Mouse (Mus musculus) layer of hippocampus, postnatal 25 days (tissue): ENCODE results near the gene Slc7a8. TPM values are rescaled to one million over a fixed set of nuclear protein-coding genes. Genes with fewer than 3 reads are reported as not detected.

Experiments used
- DNase-seq, 2 experiments: peaks; one replicate each; pipeline ENCODE4 v3.0.0; 2022; ENCODE audit warnings: mixed read lengths in 2 of 2, low spot score in 1 of 2; ENCODE audit errors: extremely low spot score in 1 of 2
- total RNA-seq, 2 experiments: library from RNA; stranded (reverse); gene quantifications; 2 replicates each; pipeline ENCODE4 v1.2.3; 2021

Gene Slc7a8
- total RNA-seq, 2 experiments from 2014 or later = 54.3 to 61.2 TPM

- DNase-seq = no peak
These were observed 39.4 kb downstream of the Slc7a8 start for GRCm38 (mm10) chr14:54742375-54742774.

DNA sequence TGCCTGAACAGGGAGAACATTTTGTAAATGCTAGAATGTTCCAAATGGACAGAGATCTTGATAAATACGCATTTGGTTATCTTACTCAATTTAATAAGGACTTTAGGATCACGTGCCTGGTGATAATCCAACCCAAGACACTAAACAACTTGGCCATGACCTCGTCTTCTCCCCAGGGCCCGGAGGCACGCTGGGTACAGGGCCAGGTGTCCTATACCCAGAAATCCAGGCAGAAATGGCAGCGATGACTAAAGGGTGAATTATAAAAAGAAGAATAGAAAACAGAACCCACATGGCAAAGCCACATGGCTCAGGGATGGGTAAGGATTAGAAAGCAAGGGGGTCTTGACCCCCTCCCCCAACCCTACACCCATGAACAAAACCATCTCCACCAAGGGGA lies 40.0 kb downstream of the Slc7a8 start:
- no peak for DNase-seq

- no peak for DNase-seq
These were observed 44.1 kb downstream of the Slc7a8 start for GRCm38 (mm10) chr14:54737634-54738033.

DNA sequence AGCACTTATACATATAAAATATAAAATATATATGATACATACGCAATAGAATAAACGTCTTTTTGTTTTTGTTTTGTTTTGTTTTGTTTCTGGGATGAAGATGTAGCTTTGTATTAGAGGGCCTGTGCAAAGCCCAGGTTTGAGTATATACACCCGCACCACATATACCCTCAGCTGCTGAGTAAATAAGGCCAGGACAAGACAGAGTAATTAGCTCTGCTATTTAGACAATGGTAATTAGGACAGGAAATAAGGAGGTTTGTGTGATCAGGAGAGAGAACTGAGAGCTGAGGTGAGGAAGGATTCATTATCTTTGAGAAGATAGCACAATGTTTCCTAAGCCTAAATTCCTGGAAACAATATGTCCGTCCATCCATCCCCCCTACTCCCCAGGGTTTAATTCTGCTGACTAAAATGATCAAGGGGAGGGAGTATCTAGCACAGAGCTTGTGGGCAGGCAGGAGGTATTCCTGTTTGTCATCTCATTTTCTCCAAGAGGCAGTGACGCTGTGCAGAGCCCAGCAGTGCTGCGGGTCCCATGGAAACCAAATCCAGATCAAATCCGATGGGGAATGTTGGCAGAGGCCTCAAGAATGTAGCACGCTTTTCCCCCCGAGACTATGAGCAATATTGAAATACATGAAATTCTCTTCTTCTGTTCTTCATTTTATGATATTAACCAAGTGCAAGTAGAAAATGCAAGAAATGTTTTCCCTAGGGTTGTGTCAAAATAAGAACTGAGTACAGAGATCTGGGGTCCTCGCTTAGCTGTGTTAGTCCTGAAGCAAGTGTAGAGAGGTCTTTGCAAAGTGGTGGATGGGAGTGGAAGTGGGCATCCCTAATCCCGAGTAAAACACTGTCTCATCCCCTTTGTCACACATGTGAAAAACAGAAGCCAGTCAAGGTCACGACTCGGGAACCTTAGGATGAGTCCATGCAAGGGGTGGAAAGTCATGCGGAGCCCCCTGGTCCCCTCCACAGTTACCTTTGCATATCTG lies 44.9 kb downstream of the Slc7a8 start:
- no peak for DNase-seq

GRCm38 (mm10) chr14:54735221-54735620 lies 46.5 kb downstream of the Slc7a8 start:
- no peak for DNase-seq

DNA sequence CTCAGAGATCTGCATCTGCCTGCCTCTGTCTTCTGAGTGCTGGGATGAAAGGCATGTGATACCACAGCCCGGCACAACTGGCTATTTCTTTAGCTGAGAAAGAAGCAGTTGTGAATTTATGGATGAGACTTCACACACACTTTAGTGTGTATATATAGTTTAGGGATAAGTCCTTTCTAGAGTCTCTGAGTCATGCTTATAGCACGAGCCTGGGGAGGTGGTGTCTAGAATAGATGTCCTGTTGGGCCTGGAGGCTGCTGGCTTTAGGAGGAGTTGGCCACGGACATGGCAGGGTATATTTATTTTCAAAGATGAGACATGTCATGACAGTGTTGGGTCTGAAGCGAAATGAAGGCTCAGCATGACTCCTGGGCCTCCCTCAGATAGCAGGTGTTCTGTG lies 47.7 kb downstream of the Slc7a8 start:
- DNase-seq = no peak

DNA sequence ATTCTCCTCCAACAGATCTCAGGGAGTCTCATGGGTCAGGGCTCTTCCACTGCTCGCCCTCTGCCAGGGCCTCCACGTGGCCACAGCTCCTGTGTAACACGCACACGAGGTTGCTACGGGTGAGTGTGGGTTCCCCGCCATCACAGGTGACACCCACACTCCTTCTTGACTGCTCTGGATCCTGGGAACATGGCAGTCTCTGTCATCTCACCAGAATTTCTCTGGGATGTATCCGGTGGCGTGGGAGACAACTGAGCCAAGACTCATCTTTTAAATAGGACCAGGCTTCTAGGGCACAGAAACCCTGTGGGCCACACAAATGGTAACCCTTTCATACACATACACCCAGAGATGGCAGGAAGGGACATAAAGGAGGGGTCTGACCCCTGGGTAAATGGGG lies 49.5 kb downstream of the Slc7a8 start:
- no peak for DNase-seq

DNA sequence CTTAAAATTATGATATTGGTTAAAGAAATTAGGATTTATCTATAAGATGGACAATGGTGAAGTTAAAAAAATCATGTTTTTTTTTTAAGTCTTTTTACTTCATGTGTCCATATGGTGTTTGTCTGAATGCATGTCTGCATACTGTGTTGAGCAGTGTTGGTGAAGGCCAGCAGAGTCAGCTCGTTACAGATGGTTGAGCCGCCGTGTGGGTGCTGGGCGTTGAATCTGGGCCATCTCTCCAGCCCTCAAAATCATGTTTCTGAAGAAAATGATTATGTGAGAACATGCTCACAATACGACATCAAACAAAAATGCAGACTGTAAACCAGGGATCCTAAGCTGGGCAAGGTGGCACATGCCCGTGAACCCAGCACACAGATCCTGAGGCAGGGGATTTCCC lies 51.4 kb downstream of the Slc7a8 start:
- no peak for DNase-seq

DNA sequence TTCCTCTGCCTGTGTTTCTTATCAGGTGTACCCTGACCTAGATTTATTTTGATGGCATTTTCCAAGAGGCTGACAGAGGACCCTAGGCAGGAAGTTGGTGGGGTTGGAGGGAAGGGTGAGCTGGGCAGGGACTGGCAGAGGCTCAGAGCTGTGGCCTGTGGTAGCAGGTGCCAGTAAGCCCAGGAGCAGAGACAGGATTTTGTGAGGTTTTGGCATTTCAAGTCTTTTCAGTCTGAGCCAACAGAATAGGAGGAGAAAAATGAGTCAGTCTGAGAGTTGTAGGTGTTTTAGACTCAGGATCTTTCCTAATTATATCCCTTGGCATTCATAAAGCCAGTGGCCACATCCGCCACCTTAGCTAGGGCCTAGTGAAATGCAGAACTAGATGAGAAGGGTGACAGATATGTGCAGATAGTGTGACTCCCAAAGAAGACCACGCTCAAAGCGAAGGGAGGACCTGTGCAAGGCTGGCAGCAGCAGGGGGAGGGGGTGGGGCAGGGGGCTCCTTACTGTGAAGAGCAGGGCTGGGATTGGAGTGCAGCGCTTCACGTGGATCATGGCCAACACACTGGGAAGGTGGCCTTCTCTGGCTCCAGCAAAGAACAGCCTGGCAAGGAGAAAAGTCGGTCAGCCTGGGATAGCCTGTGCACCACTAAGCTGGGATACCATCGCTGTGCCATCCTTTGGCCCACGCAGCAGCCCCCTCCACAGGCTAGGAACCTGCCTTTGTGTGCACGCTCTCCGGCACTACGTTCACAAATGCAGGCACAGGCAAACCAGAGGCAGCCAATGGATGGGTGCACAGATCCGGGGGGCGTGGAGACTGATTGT lies 52.7 kb downstream of the Slc7a8 start:
- DNase-seq = no peak

DNA sequence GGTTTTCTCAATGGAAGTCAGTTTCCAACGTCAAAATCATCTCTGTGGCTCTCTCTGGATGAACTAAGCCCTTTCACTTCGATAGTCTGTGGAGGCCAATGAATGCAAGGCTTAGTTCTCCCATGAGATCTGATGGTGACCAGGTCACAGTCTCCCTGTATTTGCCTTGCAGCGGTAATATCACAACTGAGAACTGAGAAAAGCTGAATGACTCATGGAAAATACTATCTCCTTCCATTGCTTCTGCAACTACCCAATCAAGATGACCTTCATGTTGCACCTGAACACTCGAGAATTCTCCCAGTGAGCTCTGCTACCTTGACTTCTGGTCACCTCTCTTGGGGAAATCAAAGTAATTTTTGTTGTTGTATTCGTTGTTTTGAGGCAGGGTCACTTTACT lies 54.2 kb downstream of the Slc7a8 start:
- DNase-seq = no peak

DNA sequence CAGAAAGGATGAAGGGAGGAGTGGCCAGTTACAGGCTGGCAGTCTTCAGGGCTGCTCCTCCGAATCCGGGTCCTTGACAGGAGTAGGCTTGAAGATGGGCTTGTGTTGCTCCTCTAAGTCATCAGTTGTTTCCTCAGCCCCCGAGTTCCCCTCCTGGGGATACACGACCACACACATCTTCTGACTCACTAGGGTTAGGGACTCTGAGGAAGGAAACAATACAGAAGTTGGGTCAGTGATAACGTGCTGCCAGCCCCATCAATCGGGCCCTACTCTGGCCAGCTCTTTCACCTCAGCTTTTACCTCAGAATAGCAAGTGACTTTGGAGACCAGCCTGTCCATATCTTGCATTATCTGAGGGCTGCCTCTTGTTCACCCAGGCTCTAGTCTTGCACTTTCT lies 57.7 kb downstream of the Slc7a8 start:
- DNase-seq = no peak

- no peak for DNase-seq
These were observed 60.0 kb downstream of the Slc7a8 start for GRCm38 (mm10) chr14:54721711-54722110.

DNA sequence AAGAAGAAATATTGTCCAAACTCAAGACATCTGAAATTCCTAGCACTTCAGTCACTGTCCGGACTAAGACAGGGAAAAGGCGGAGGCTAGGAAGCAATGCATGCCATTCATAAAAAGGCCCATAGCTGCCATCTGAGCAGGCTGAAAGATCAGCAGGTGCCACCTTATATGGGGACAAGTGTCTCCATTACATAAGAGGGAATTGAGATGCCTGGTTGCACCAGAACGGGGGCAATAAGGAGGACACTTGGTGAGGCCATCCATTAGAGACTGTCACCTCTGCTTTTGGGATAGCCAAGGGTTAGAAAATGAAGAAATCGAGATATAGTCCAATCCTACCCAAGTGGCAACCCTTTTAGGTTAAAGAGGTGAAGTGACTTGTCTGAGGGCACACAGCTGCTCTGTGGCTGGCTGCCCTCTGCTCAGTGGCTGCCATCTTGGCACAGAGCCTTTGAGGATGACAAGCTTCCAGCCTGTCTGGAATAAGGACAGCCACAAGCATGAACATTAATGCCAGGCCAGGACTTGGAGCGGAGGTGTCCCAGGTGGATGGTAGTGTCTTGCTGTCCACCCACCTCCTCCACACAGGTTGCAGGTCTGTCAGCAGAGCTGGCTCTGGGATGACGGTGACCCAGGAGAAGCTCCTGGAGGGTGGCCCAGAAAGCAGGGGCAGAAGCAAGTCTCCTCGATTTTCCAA lies 60.9 kb downstream of the Slc7a8 start:
- DNase-seq = no peak

GRCm38 (mm10) chr14:54720041-54720440 lies 61.7 kb downstream of the Slc7a8 start:
- DNase-seq = no peak

DNA sequence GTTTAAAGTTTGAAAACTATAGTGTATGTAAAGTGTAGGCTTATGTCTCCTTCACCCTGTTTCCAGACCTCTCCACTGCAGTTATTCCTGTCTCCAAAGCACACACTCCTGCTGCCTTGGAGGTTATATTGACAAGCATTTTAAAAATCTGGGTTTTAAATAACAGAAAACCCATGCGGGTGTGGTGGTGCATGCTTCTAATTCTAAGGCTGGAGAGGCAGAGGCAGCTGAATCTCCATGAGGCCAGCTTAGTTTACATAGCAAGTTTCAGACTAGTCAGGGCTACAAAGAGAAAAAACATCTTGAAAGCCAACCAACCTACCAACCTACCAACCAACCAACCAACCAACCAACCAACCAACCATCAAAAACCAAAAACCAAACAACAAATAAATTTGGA lies 66.3 kb downstream of the Slc7a8 start:
- DNase-seq = no peak

- DNase-seq = no peak
These were observed 67.1 kb downstream of the Slc7a8 start for GRCm38 (mm10) chr14:54714617-54715081.

DNA sequence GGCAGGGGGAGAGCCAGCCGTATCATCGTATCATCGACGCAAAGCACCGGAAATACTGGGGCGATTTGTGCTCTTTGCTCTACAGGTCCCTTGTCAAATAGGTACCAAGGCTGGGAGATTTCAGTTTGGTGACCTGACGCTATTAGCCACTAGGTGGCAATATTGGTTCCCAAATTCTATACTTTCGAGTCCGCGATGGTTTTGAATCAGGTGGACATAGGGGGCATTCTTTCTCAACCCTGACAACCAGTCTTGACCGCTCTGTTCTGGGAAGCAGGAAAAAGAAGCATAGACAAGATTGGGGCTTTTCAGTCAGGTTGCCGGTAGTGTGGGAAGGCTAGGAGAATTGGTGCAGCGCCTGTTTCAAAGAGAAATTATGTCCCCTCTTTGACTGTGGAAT lies 67.6 kb downstream of the Slc7a8 start:
- peak; percentile 63 to 69 for DNase-seq

DNA sequence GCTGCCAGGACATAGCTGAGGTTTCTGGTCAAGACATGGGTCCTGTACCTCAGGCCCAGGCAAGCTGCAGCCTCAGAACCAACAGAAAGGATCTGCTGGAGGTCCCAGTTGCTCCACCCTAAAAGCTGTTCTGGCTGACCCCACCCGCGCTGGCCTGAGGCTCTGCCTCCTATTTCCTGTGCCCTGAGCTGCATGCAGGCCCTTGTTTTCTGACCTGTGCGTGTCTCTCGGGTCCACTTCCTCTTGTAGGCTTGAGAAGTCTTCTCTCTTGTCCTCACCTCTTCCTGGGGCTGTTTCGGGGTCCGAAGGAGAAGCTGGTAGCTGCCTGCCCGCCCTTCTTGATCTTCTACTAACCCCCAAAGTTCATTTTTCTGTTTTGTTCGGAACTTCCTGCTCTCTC lies 68.9 kb downstream of the Slc7a8 start:
- no peak for DNase-seq

GRCm38 (mm10) chr14:54712074-54712473 lies 69.7 kb downstream of the Slc7a8 start, which contains the start of gene Cebpe:
TSS of gene Cebpe (minus strand) at chr14:54712174.
- no peak for DNase-seq

DNA sequence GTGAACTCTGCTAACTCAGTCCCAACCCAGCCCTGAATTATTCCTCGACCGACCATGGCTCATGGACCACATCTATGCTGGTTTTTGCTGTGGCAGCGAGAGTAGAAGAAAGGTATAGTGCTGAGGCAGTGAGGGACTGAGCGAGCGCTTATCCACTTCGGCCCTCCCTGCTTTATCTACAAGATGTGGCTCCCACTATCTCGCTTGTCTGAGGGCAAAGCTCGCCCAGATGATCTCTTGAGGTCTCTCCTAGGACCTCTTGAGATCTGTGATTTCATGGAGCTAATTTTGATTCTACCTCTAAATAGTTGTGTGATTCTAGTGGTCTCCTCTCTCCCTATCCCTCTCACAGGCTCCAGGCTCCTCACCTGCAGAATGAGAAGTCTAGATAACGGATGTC lies 72.7 kb downstream of the Slc7a8 start:
- DNase-seq = no peak
